Mouse (Mus musculus) common myeloid progenitor, adult 5-6 weeks (primary cell): ENCODE data around the gene Sept9. TPM values are rescaled to one million over a fixed set of nuclear protein-coding genes. Genes with fewer than 3 reads are reported as not detected.

Experiments used
- ATAC-seq: replicated peaks from 2 replicates; pipeline ENCODE4 v1.8.0; 2016; ENCODE audit warnings: low read depth, mild to moderate bottlenecking, moderate TSS enrichment, inconsistent platforms; ENCODE audit not compliant: poor library complexity, severe bottlenecking
- total RNA-seq: library from RNA; stranded (forward); fragments of 200-1000, 187-1606 nt; gene quantifications from 2 replicates; pipeline ENCODE4 v1.2.3, GENCODE M21; 2017

Gene Sept9
- total RNA-seq, 1 experiment from 2014 or later = 123 TPM

DNA sequence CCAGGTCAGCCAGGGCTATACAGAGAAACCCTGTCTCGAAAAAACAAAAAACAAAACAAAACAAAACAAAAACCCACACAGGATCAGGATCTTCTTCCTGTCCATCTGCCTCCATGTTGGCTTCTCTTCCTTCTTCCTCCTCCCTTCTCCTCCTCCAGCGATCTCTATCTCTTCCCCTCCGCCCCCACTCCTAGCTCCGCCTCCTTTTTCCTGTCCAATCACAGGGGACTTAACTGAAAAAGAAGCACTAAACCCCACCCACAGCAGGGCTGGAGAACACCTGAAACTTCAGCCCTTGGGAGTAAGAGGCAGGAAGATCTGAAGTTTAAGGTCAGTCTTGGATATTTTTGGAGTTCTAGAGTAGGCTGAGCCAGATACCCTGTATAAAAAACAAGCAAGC, 212.2 kb downstream of the Sept9 start:
- ATAC-seq = no peak

Other genes starting within 250 kb of the Sept9 start
- 9.4 and 13.0 TPM in 2 replicates for gene Sec14l1, start 84.5 kb upstream of the Sept9 start, total RNA-seq